Mouse (Mus musculus): ENCODE data around the gene Prss42.

- no peak for TF ChIP-seq CTCF (IDR thresholded peaks at IDR 0.05; ENCODE audit: control insufficient read depth, insufficient read depth, insufficient read length)
- TF ChIP-seq MAX (IDR thresholded peaks at IDR 0.05): no peak
- TF ChIP-seq USF1 (IDR thresholded peaks at IDR 0.05; ENCODE audit: low read depth): no peak
- no peak for TF ChIP-seq MYOD1 (IDR thresholded peaks at IDR 0.05; ENCODE audit: control insufficient read depth, insufficient read length, low read depth)
- no peak for TF ChIP-seq FOSL1 (IDR thresholded peaks at IDR 0.05; ENCODE audit: insufficient read depth, low read length, poor library complexity, severe bottlenecking)
- no peak for TF ChIP-seq CEBPB (IDR thresholded peaks at IDR 0.05; ENCODE audit: low read depth)
- no peak for TF ChIP-seq MYOG (IDR thresholded peaks at IDR 0.05; ENCODE audit: control insufficient read depth, extremely low read depth, insufficient read length)
Observed at GRCm38 (mm10) chr9:110757816-110758215, 40.1 kb upstream of the Prss42 start.

All from C2C12 (cell line).